Mouse (Mus musculus): ENCODE data around the gene Depp1.

- TF ChIP-seq CTCF (IDR thresholded peaks at IDR 0.05; ENCODE audit: control insufficient read depth, insufficient read depth, low read length) (no peak), POLR2A (IDR thresholded peaks at IDR 0.05; ENCODE audit: borderline replicate concordance, control insufficient read depth, low read depth, low read length) (no peak)
Observed at GRCm38 (mm10) chr6:116628095-116628494, 22.3 kb upstream of the Depp1 start.

All from bone marrow, adult 2 months (tissue).